Mouse (Mus musculus) C2C12 (cell line): ENCODE measurements at regions not wholly inside any gene's neighbourhood (a gene's known extent, or its start where the extent isn't known, plus 50 kb on each side); places are given as distances from the start of the nearest gene placed in this dataset.
A peak's percentile ranks its signal among the peaks of the same experiment; 100 is the strongest.

Source experiments
- H3K27me3 ChIP-seq: one replicate; pipeline ENCODE4 v1.6.1; 2011; ENCODE audit not compliant: control insufficient read depth, insufficient read depth, insufficient read length
- H3K36me3 ChIP-seq: one replicate; pipeline ENCODE4 v1.6.1; 2011; ENCODE audit not compliant: control insufficient read depth, insufficient read depth
- H3K4me3 ChIP-seq: one replicate; pipeline ENCODE4 v1.5.1; 2011; ENCODE audit warnings: mild to moderate bottlenecking, control low read depth; ENCODE audit not compliant: poor library complexity, insufficient read depth, severe bottlenecking
- H3K79me2 ChIP-seq: one replicate; pipeline ENCODE4 v1.6.1; 2011; ENCODE audit not compliant: control insufficient read depth, insufficient read depth
- H3K79me3 ChIP-seq: one replicate; pipeline ENCODE4 v1.6.1; 2011; ENCODE audit warnings: low read depth, control low read depth
- H3ac ChIP-seq: one replicate; pipeline ENCODE3; 2011; ENCODE audit warnings: low read depth; ENCODE audit not compliant: control insufficient read depth, insufficient read length
- CEBPB ChIP-seq: IDR thresholded peaks from one replicate; pipeline ENCODE4 v1.6.1; 2011; ENCODE audit warnings: low read depth, mild to moderate bottlenecking, control low read depth, moderate library complexity
- CTCF ChIP-seq: IDR thresholded peaks from one replicate; pipeline ENCODE4 v1.5.1; 2011; ENCODE audit not compliant: control insufficient read depth, insufficient read depth, insufficient read length
- FOSL1 ChIP-seq: IDR thresholded peaks from one replicate; pipeline ENCODE4 v1.8.0; 2011; ENCODE audit warnings: mild to moderate bottlenecking, low read length; ENCODE audit not compliant: poor library complexity, insufficient read depth, severe bottlenecking
- MAX ChIP-seq: IDR thresholded peaks from one replicate; pipeline ENCODE4 v1.6.1; 2011; ENCODE audit warnings: mild to moderate bottlenecking, control low read depth
- MYOD1 ChIP-seq: IDR thresholded peaks from one replicate; pipeline ENCODE4 v1.6.1; 2011; ENCODE audit warnings: low read depth; ENCODE audit not compliant: control insufficient read depth, insufficient read length
- MYOG ChIP-seq: IDR thresholded peaks from one replicate; pipeline ENCODE4 v1.6.1; 2011; ENCODE audit not compliant: control insufficient read depth, insufficient read length; ENCODE audit errors: extremely low read depth
- USF1 ChIP-seq: IDR thresholded peaks from one replicate; pipeline ENCODE4 v1.6.1; 2011; ENCODE audit warnings: low read depth, mild to moderate bottlenecking, control low read depth, moderate library complexity

GRCm38 (mm10) chr9:61620105-61620504, 247.9 kb downstream of the Tle3 start:
- no peak overlapping the region for H3ac ChIP-seq
- TF ChIP-seq FOSL1 (no peak), MYOD1 (no peak), MAX (no peak), CEBPB (no peak), MYOG (no peak), CTCF (no peak), USF1 (no peak)
- H3K79me2 ChIP-seq: no peaks in the 10 kb centered on the region
- H3K27me3 ChIP-seq: no peaks in the 10 kb centered on the region
- no peaks in the 10 kb centered on the region for H3K79me3 ChIP-seq
- no peaks in the 10 kb centered on the region for H3K36me3 ChIP-seq
- H3K4me3 ChIP-seq: no peak overlapping the region

- Histone ChIP-seq H3ac (no peak overlapping the region), H3K79me2 (no peaks in the 10 kb centered on the region), H3K27me3 (no peaks in the 10 kb centered on the region), H3K4me3 (no peak overlapping the region), H3K36me3 (no peaks in the 10 kb centered on the region), H3K79me3 (no peaks in the 10 kb centered on the region)
- no peak for TF ChIP-seq FOSL1
- TF ChIP-seq USF1: no peak
- TF ChIP-seq MAX: peak; percentile 8
- TF ChIP-seq CEBPB: no peak
- peak; percentile 51 for TF ChIP-seq MYOD1
- no peak for TF ChIP-seq MYOG
These were observed 246.5 kb downstream of the Tle3 start for GRCm38 (mm10) chr9:61618510-61619249.

GRCm38 (mm10) chr9:61617979-61618378, 245.8 kb downstream of the Tle3 start:
- Histone ChIP-seq H3ac (no peak overlapping the region), H3K79me2 (no peaks in the 10 kb centered on the region), H3K27me3 (no peaks in the 10 kb centered on the region), H3K36me3 (no peaks in the 10 kb centered on the region), H3K4me3 (no peak overlapping the region), H3K79me3 (no peaks in the 10 kb centered on the region)
- TF ChIP-seq FOSL1 (no peak), CEBPB (no peak), MYOD1 (no peak), CTCF (no peak), MAX (no peak), MYOG (no peak), USF1 (no peak)

GRCm38 (mm10) chr9:61615556-61615955, 243.4 kb downstream of the Tle3 start:
- Histone ChIP-seq H3K4me3 (no peak overlapping the region), H3ac (no peak overlapping the region), H3K27me3 (no peaks in the 10 kb centered on the region), H3K79me2 (no peaks in the 10 kb centered on the region), H3K36me3 (no peaks in the 10 kb centered on the region), H3K79me3 (no peaks in the 10 kb centered on the region)
- TF ChIP-seq MAX (no peak), MYOD1 (no peak), USF1 (no peak), CTCF (no peak), CEBPB (no peak), MYOG (no peak), FOSL1 (no peak)

- H3K36me3 ChIP-seq: no peaks in the 10 kb centered on the region
- no peak overlapping the region for H3K4me3 ChIP-seq
- no peaks in the 10 kb centered on the region for H3K79me3 ChIP-seq
- no peaks in the 10 kb centered on the region for H3K79me2 ChIP-seq
- TF ChIP-seq MYOG (no peak), FOSL1 (no peak), MYOD1 (no peak), CEBPB (no peak)
- H3ac ChIP-seq: no peak overlapping the region
- no peaks in the 10 kb centered on the region for H3K27me3 ChIP-seq
These were observed 235.4 kb downstream of the Tle3 start for GRCm38 (mm10) chr9:61607576-61607975.

GRCm38 (mm10) chr9:61602353-61602978, 230.3 kb downstream of the Tle3 start:
- Histone ChIP-seq H3K36me3 (no peaks in the 10 kb centered on the region), H3K79me3 (no peaks in the 10 kb centered on the region), H3ac (no peak overlapping the region), H3K4me3 (no peak overlapping the region), H3K27me3 (no peaks in the 10 kb centered on the region), H3K79me2 (no peaks in the 10 kb centered on the region)
- TF ChIP-seq CTCF (no peak), CEBPB (no peak), USF1 (no peak), MAX (no peak), FOSL1 (no peak), MYOD1 (no peak), MYOG (no peak)
